Mouse (Mus musculus): ENCODE results near the gene Lrg1. TPM values are rescaled to one million over a fixed set of nuclear protein-coding genes. Genes with fewer than 3 reads are reported as not detected.
A peak's percentile ranks its signal among the peaks of the same experiment; 100 is the strongest.
"Not testable (repeated sequence)": the region's sequence is repeated elsewhere in the genome, so short reads cannot be mapped to it uniquely, and the experiment has no call there.

Lrg1 gene
- polyA plus RNA-seq, 1 experiment from 2014 or later = not detected

GRCm38 (mm10) chr17:56080781-56081585 is 40.8 kb downstream of the Lrg1 start:
- no peaks in the 10 kb centered on the region for H3K27me3 ChIP-seq (ENCODE audit: control insufficient read depth, insufficient read depth, low read length)
- 0 out of 2 replicates have a peak, but pooled peaks have one; percentile 8 for ATAC-seq (ENCODE audit: insufficient number of reproducible peaks, insufficient read depth, low FRiP score, low read depth)
- H3K4me3 ChIP-seq (ENCODE audit: low read depth, low read length) = peak overlapping the region; percentile 94
- peak overlapping the region; percentile 12; the same call in 1 of the 2 replicates for H3K27ac ChIP-seq (ENCODE audit: low read length)
- 10% methylated on average over 8 of the region's 8 CpGs for WGBS
- peak overlapping the region; percentile 80 for H3K9ac ChIP-seq (replicated peaks; ENCODE audit: low read depth, low read length)
- H3K9me3 ChIP-seq (ENCODE audit: control insufficient read depth, low read depth, low read length) = no peaks in the 10 kb centered on the region
- H3K36me3 ChIP-seq (ENCODE audit: control insufficient read depth, insufficient read depth, low read length) = peaks cover 17% of the 10 kb centered on the region; the same call in 1 of the 2 replicates
- peaks cover 16% of the 10 kb centered on the region for H3K4me1 ChIP-seq (ENCODE audit: control insufficient read depth, insufficient read depth, low read length)
- H3K4me2 ChIP-seq (replicated peaks; ENCODE audit: low read depth, low read length) = peak overlapping the region; percentile 83

- H3K27ac ChIP-seq (ENCODE audit: low read length) = peak overlapping the region; percentile 52; the same call in 1 of the 2 replicates
- WGBS = 1% methylated on average over 10 of the region's 11 CpGs
- H3K4me2 ChIP-seq (replicated peaks; ENCODE audit: low read depth, low read length) = peak overlapping the region; percentile 83
Observed at GRCm38 (mm10) chr17:56079921-56080320, 41.9 kb downstream of the Lrg1 start.

GRCm38 (mm10) chr17:56078880-56079795 is 42.7 kb downstream of the Lrg1 start, which contains the start of gene Hdgfl2:
Gene Hdgfl2 (plus strand): TSS chr17:56079634.
- Histone ChIP-seq H3K4me3 (ENCODE audit: low read depth, low read length) (peak within 1 kb of the TSS; percentile 94), H3K27ac (ENCODE audit: low read length) (peak within 1 kb of the TSS; percentile 52; the same call in 1 of the 2 replicates), H3K4me1 (ENCODE audit: control insufficient read depth, insufficient read depth, low read length) (peaks cover 21% of the 10 kb centered on the region), H3K9me3 (ENCODE audit: control insufficient read depth, low read depth, low read length) (no peaks in the 10 kb centered on the region), H3K36me3 (ENCODE audit: control insufficient read depth, insufficient read depth, low read length) (peaks cover 15% of the 10 kb centered on the region; the same call in 1 of the 2 replicates), H3K27me3 (ENCODE audit: control insufficient read depth, insufficient read depth, low read length) (no peaks in the 10 kb centered on the region), H3K4me2 (replicated peaks; ENCODE audit: low read depth, low read length) (peak within 1 kb of the TSS; percentile 83), H3K9ac (replicated peaks; ENCODE audit: low read depth, low read length) (peak within 1 kb of the TSS; percentile 80)
- ATAC-seq (ENCODE audit: insufficient number of reproducible peaks, insufficient read depth, low FRiP score, low read depth) = peak; percentile 93
- WGBS = under 1% methylated on average over 61 of the region's 61 CpGs

More at GRCm38 (mm10) chr17:56079921-56080320, 41.9 kb downstream of the Lrg1 start:
- Histone ChIP-seq H3K36me3 (ENCODE audit: control insufficient read depth, insufficient read depth, low read length) (peaks cover 17% of the 10 kb centered on the region; the same call in 1 of the 2 replicates), H3K4me3 (ENCODE audit: low read depth, low read length) (peak overlapping the region; percentile 94), H3K4me1 (ENCODE audit: control insufficient read depth, insufficient read depth, low read length) (peaks cover 21% of the 10 kb centered on the region), H3K27me3 (ENCODE audit: control insufficient read depth, insufficient read depth, low read length) (no peaks in the 10 kb centered on the region), H3K9me3 (ENCODE audit: control insufficient read depth, low read depth, low read length) (no peaks in the 10 kb centered on the region), H3K9ac (replicated peaks; ENCODE audit: low read depth, low read length) (peak overlapping the region; percentile 80)
- no peak for ATAC-seq (ENCODE audit: insufficient number of reproducible peaks, insufficient read depth, low FRiP score, low read depth)

GRCm38 (mm10) chr17:56078361-56078760 is 43.4 kb downstream of the Lrg1 start:
- Histone ChIP-seq H3K4me3 (ENCODE audit: low read depth, low read length) (peak overlapping the region; percentile 17; the same call in 1 of the 2 replicates), H3K27ac (ENCODE audit: low read length) (peak overlapping the region; percentile 48; the same call in 1 of the 2 replicates), H3K4me1 (ENCODE audit: control insufficient read depth, insufficient read depth, low read length) (peaks cover 26% of the 10 kb centered on the region), H3K36me3 (ENCODE audit: control insufficient read depth, insufficient read depth, low read length) (peaks cover 11% of the 10 kb centered on the region; the same call in 1 of the 2 replicates), H3K4me2 (replicated peaks; ENCODE audit: low read depth, low read length) (0 out of 2 replicates have a peak overlapping the region, but pooled peaks have one; percentile 8)
- H3K9ac ChIP-seq (replicated peaks; ENCODE audit: low read depth, low read length); ATAC-seq (ENCODE audit: insufficient number of reproducible peaks, insufficient read depth, low FRiP score, low read depth); H3K27me3 ChIP-seq (ENCODE audit: control insufficient read depth, insufficient read depth, low read length); H3K9me3 ChIP-seq (ENCODE audit: control insufficient read depth, low read depth, low read length): not testable (repeated sequence)
- WGBS = 68% methylated on average over 9 of the region's 9 CpGs

DNA sequence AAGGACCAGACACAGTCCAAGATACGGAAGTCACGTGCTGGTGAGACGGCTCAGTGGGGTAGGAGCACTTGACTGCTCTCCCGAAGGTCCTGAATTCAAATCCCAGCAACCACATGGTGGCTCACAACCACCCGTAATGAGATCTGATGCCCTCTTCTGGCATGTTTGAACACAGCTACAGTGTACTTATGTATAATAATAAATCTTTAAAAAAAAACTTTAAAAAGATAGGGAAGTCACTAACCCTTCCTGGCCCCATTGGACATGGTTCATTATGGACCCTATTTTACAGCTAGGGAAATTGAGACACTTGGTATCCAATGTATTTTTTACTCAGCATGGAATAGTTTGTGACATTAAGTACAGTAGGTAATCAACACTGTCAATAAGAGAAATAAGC is 44.3 kb downstream of the Lrg1 start:
- H3K9me3 ChIP-seq (ENCODE audit: control insufficient read depth, low read depth, low read length) = no peaks in the 10 kb centered on the region
- H3K4me1 ChIP-seq (ENCODE audit: control insufficient read depth, insufficient read depth, low read length) = peaks cover 26% of the 10 kb centered on the region
- H3K4me2 ChIP-seq (replicated peaks; ENCODE audit: low read depth, low read length) = no peak overlapping the region
- no peak overlapping the region for H3K27ac ChIP-seq (ENCODE audit: low read length)
- no peak overlapping the region for H3K9ac ChIP-seq (replicated peaks; ENCODE audit: low read depth, low read length)
- no peaks in the 10 kb centered on the region for H3K27me3 ChIP-seq (ENCODE audit: control insufficient read depth, insufficient read depth, low read length)
- H3K36me3 ChIP-seq (ENCODE audit: control insufficient read depth, insufficient read depth, low read length) = peaks cover 6% of the 10 kb centered on the region
- no peak overlapping the region for H3K4me3 ChIP-seq (ENCODE audit: low read depth, low read length)
- WGBS = 90% methylated on average over 5 of the region's 5 CpGs
- ATAC-seq (ENCODE audit: insufficient number of reproducible peaks, insufficient read depth, low FRiP score, low read depth) = no peak

DNA sequence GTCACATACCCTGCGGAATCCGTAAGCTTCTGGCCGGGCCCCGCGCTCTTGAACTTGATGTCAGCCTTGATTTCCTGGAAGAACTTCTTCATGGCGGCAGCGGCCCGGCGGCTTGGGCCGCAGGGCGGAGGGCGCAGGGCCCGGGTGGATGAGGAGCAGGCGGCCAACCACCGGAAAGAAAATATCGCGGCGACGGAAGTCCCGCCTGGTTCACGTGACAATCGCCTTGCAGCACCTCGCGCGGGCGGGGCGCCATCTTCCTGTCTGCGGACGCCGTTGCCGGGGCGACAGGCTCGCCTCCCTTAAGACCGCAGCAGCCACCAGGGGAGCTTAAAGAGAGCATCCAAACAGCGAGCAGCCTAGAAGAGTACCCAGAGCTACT is 47.0 kb downstream of the Lrg1 start, which contains the start of gene Ubxn6:
Gene Ubxn6, minus strand, starts transcription at position 202 of the 382 bp plus-strand sequence.
- WGBS = under 1% methylated on average over 35 of the region's 35 CpGs
- Histone ChIP-seq H3K9ac (replicated peaks; ENCODE audit: low read depth, low read length) (peak within 1 kb of the TSS; percentile 57; the same call in 1 of the 2 replicates), H3K4me2 (replicated peaks; ENCODE audit: low read depth, low read length) (peak within 1 kb of the TSS; percentile 62), H3K36me3 (ENCODE audit: control insufficient read depth, insufficient read depth, low read length) (peaks cover 24% of the 10 kb centered on the region), H3K9me3 (ENCODE audit: control insufficient read depth, low read depth, low read length) (no peaks in the 10 kb centered on the region), H3K4me3 (ENCODE audit: low read depth, low read length) (peak within 1 kb of the TSS; percentile 76), H3K4me1 (ENCODE audit: control insufficient read depth, insufficient read depth, low read length) (peaks cover 9% of the 10 kb centered on the region), H3K27ac (ENCODE audit: low read length) (peak within 1 kb of the TSS; percentile 98), H3K27me3 (ENCODE audit: control insufficient read depth, insufficient read depth, low read length) (no peaks in the 10 kb centered on the region)
- ATAC-seq (ENCODE audit: insufficient number of reproducible peaks, insufficient read depth, low FRiP score, low read depth) = peak; percentile 19; the same call in 1 of the 2 replicates

DNA sequence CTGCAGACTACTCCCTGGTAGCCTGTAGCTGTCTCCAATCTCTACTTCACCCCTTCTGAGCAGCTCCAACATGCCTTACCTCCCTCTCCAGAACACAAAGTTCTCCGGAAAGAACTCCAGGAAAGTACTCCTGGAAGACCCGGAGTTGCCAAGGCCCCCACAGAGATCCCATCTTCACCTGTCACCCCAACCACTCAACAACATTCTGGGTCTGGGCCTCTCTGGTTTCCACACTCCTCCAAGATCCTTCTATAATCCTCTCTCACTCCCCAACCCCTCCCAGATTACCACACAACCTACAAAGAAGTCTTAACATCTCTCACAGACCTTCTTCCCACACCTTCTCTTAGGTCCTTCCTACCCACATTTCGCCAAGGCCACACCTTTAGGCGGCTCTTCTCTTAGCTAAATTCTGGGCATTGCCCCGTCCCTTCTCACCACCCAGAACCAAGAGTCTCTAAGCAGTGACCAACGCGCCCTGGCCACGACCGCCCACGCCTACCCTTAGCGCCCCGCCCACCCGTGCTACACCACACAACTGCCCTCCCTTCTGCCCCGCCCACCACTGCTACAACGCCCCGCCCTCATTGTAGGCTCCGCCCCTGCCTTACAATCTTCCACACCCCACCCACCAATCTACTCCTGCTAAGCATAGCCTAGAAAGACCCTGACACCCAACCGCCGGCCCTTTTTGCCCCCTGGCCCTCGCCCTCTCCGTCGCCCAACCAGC is 47.5 kb downstream of the Lrg1 start:
- WGBS = 7% methylated on average over 22 of the region's 22 CpGs
- ATAC-seq (ENCODE audit: insufficient number of reproducible peaks, insufficient read depth, low FRiP score, low read depth) = peak; percentile 15; the same call in 1 of the 2 replicates
- Histone ChIP-seq H3K27me3 (ENCODE audit: control insufficient read depth, insufficient read depth, low read length) (no peaks in the 10 kb centered on the region), H3K9me3 (ENCODE audit: control insufficient read depth, low read depth, low read length) (no peaks in the 10 kb centered on the region), H3K36me3 (ENCODE audit: control insufficient read depth, insufficient read depth, low read length) (peaks cover 29% of the 10 kb centered on the region), H3K4me3 (ENCODE audit: low read depth, low read length) (peak overlapping the region; percentile 76), H3K9ac (replicated peaks; ENCODE audit: low read depth, low read length) (peak overlapping the region; percentile 57; the same call in 1 of the 2 replicates), H3K4me2 (replicated peaks; ENCODE audit: low read depth, low read length) (peak overlapping the region; percentile 62), H3K27ac (ENCODE audit: low read length) (peak overlapping the region; percentile 98), H3K4me1 (ENCODE audit: control insufficient read depth, insufficient read depth, low read length) (peaks cover 9% of the 10 kb centered on the region)
